Mouse (Mus musculus) midbrain, embryonic 16.5 days (tissue): ENCODE data around the gene Phf23. TPM values are rescaled to one million over a fixed set of nuclear protein-coding genes. Genes with fewer than 3 reads are reported as not detected.

ENCODE experiments used
- ATAC-seq: fragments of 200-750 bp; cut with Nextera tagmentation; 2 replicates; pipeline ENCODE4 v1.8.0; 2017; ENCODE audit warnings: moderate TSS enrichment
- H3K27ac ChIP-seq: fragments of 300-500 bp; sonication (generic); 2 replicates; pipeline ENCODE4 v1.5.1; 2014; ENCODE audit warnings: mild to moderate bottlenecking, low read length, mixed read lengths
- H3K27me3 ChIP-seq: fragments of 300-500 bp; sonication (generic); 2 replicates; pipeline ENCODE4 v1.6.1; 2014; ENCODE audit warnings: low read depth, low read length, mixed read lengths; ENCODE audit not compliant: control insufficient read depth, insufficient read depth
- H3K36me3 ChIP-seq: fragments of 300-500 bp; sonication (generic); 2 replicates; pipeline ENCODE4 v1.6.1; 2014; ENCODE audit warnings: mild to moderate bottlenecking, low read length, moderate library complexity, mixed read lengths; ENCODE audit not compliant: control insufficient read depth, insufficient read depth
- H3K4me1 ChIP-seq: fragments of 300-500 bp; sonication (generic); 2 replicates; pipeline ENCODE4 v1.6.1; 2014; ENCODE audit warnings: mild to moderate bottlenecking, low read length, mixed read lengths; ENCODE audit not compliant: control insufficient read depth, insufficient read depth
- H3K4me2 ChIP-seq: fragments of 300-500 bp; sonication (generic); 2 replicates; pipeline ENCODE4 v1.6.1; 2014; ENCODE audit warnings: mild to moderate bottlenecking, low read length, mixed read lengths
- H3K4me3 ChIP-seq: fragments of 300-500 bp; sonication (generic); 2 replicates; pipeline ENCODE4 v1.5.1; 2014; ENCODE audit warnings: low read depth, mild to moderate bottlenecking, low read length, moderate library complexity, mixed read lengths
- H3K9ac ChIP-seq: fragments of 300-500 bp; sonication (generic); 2 replicates; pipeline ENCODE4 v1.6.1; 2014; ENCODE audit warnings: low read depth, low read length, mixed read lengths
- H3K9me3 ChIP-seq: fragments of 300-500 bp; sonication (generic); replicated peaks from 2 replicates; pipeline ENCODE4 v1.6.1; 2014; ENCODE audit warnings: mild to moderate bottlenecking, low read length, mixed read lengths; ENCODE audit not compliant: control insufficient read depth, poor library complexity, severe bottlenecking
- WGBS: fragments of 180-500 bp; shearing (Covaris S2); extraction: QIAGEN DNeasy Blood & Tissue Kit; methylation state at CpG from one replicate; pipeline ENCODE4 v1.1.7; 2014; 5-methylcytosine and 5-hydroxymethylcytosine counted together
- polyA plus RNA-seq: library from polyadenylated mRNA; unstranded; fragments of >200 nt; fragmentation: Nextera tagmentation; extraction: Ambion mirVana; gene quantifications from 2 replicates; pipeline ENCODE4 v1.2.1, GENCODE M21; 2015

Phf23 gene
- polyA plus RNA-seq, 1 experiment from 2014 or later, result 51.2 TPM

DNA sequence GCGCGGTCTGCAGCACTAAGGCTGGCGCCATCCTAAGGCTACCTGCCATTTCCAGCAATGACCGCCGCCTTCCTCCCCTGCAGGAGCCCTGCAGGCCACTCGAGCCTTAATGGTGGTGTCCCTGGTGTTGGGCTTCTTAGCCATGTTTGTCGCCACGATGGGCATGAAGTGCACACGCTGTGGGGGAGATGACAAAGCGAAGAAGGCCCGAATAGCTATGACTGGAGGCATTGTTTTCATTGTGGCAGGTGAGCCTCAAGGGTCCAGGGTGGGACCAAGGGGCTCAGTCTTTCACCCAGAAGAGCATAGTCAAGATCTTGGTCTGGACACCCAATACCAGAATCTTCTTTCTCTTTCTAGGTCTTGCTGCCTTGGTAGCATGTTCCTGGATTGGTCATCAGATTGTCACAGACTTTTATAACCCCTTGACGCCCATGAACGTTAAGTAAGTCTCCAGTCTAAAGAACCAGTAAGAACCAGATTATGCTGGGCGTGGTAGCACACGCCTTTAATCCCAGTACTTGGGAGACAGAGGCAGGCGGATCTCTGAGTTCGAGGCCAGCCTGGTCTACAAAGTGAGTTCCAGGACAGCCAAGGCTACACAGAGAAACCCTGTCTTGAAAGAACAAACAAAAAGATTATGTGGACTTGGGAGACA lies 28.6 kb upstream of the Phf23 start:
- WGBS, result 40% methylated on average over 17 of the region's 17 CpGs
- peak overlapping the region; percentile 43 for H3K4me2 ChIP-seq
- H3K9me3 ChIP-seq, result no peaks in the 10 kb centered on the region
- H3K4me3 ChIP-seq, result peak overlapping the region; percentile 23; the same call in 1 of the 2 replicates
- H3K27me3 ChIP-seq, result peaks cover 51% of the 10 kb centered on the region
- no peak for ATAC-seq
- H3K4me1 ChIP-seq, result peaks cover 6% of the 10 kb centered on the region; the same call in 1 of the 2 replicates
- peak overlapping the region; percentile 36 for H3K9ac ChIP-seq
- peaks cover 14% of the 10 kb centered on the region for H3K36me3 ChIP-seq
- H3K27ac ChIP-seq, result no peak overlapping the region

DNA sequence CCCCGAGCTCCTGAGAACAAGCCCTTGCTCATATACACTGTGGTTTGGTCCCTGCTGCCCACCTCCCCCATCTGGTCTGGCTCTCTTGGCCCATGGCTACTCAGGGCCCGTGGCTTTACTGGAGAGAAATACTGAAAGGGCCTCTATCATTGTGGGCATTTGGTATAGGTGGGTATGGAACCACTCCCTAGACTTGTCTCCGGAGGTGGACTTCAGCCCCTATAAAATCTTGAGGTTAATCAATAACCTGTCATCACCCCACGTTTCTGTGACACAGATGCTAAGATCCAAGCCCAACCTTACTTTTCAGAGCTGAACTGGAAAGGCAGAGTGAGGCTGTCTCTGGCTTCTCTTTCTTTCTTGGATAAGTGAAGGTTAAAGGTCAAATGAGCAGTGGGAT lies 26.8 kb upstream of the Phf23 start:
- 92% methylated on average over 4 of the region's 4 CpGs for WGBS
- peaks cover 38% of the 10 kb centered on the region for H3K27me3 ChIP-seq

DNA sequence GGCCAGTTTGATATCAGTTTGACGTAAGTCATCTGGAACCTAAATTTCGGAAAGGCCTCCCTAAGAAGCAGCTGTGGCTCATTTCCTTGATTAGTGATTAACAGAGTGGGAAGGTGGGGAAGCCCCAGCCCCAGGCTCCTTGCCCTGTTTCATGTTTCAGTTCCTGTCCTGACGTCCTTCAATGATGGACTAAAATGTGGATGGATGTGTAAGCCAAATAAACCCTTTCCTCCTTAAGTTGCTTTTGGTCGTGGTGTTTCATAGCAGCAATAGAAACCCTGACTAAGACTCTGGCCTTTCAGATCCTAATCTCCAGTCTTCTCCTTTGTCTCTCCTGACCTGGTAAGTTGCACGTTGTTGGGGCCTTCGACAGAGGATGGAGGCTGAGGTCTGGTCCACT lies 25.4 kb upstream of the Phf23 start:
- Histone ChIP-seq H3K9me3 (no peaks in the 10 kb centered on the region), H3K4me1 (peaks cover 6% of the 10 kb centered on the region; the same call in 1 of the 2 replicates), H3K9ac (no peak overlapping the region), H3K27me3 (peaks cover 26% of the 10 kb centered on the region), H3K36me3 (peaks cover 26% of the 10 kb centered on the region), H3K4me3 (no peak overlapping the region), H3K27ac (no peak overlapping the region), H3K4me2 (no peak overlapping the region)
- WGBS, result 94% methylated on average over 6 of the region's 6 CpGs
- no peak for ATAC-seq

More for the DNA sequence above, 26.8 kb upstream of the Phf23 start:
- peaks cover 6% of the 10 kb centered on the region; the same call in 1 of the 2 replicates for H3K4me1 ChIP-seq
- H3K9ac ChIP-seq, result no peak overlapping the region
- no peaks in the 10 kb centered on the region for H3K9me3 ChIP-seq
- H3K4me3 ChIP-seq, result no peak overlapping the region
- no peak overlapping the region for H3K4me2 ChIP-seq
- ATAC-seq, result no peak
- H3K36me3 ChIP-seq, result peaks cover 20% of the 10 kb centered on the region
- no peak overlapping the region for H3K27ac ChIP-seq

DNA sequence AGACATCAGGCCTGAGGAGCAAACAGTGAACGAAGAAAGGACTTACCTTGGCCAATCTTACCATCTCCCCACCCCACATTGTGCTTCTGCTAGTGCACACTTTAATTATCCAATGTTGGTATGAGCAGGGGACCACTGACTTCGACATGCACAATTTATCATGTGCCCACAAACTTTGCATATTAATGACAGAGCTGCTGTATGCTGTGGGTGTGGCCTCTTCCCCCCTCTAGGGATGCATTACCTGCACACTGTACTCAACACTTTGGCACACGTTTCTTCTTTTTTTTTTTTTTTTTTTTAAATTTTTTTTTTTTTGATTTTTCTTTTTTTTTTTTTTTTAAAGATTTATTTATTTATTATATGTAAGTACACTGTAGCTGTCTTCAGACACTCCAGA lies 24.8 kb upstream of the Phf23 start:
- H3K4me2 ChIP-seq, result no peak overlapping the region
- peaks cover 23% of the 10 kb centered on the region for H3K27me3 ChIP-seq
- no peaks in the 10 kb centered on the region for H3K9me3 ChIP-seq
- no peak for ATAC-seq
- no peak overlapping the region for H3K27ac ChIP-seq
- H3K9ac ChIP-seq, result no peak overlapping the region
- peaks cover 27% of the 10 kb centered on the region for H3K36me3 ChIP-seq
- peaks cover 3% of the 10 kb centered on the region; the same call in 1 of the 2 replicates for H3K4me1 ChIP-seq
- WGBS, result 95% methylated on average over 3 of the region's 3 CpGs
- H3K4me3 ChIP-seq, result no peak overlapping the region

DNA sequence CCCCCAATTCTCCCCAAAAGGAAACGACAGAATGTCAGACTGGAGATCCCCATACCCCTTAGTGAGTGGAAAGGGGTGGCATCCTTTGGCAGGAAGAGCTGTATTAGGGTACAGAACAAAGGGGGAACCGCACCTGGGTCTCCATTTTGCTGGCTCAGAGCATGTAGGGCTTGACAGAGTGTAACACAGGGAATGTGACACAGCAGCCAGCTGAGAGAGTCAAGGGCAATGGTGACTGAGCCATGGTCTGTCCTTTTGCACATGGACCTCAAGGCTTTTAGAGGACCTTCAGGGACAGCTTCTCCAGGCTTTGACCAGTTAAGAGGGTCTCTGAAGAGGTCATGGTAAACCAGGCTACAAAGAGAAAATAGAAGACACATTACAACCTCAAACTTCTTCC lies 20.7 kb upstream of the Phf23 start:
- Histone ChIP-seq H3K4me2 (no peak overlapping the region), H3K36me3 (peaks cover 20% of the 10 kb centered on the region), H3K4me1 (peaks cover 10% of the 10 kb centered on the region), H3K27ac (no peak overlapping the region), H3K9ac (no peak overlapping the region), H3K9me3 (no peaks in the 10 kb centered on the region), H3K4me3 (no peak overlapping the region), H3K27me3 (no peaks in the 10 kb centered on the region)
- WGBS, result 95% methylated on average over 2 of the region's 2 CpGs
- ATAC-seq, result no peak

DNA sequence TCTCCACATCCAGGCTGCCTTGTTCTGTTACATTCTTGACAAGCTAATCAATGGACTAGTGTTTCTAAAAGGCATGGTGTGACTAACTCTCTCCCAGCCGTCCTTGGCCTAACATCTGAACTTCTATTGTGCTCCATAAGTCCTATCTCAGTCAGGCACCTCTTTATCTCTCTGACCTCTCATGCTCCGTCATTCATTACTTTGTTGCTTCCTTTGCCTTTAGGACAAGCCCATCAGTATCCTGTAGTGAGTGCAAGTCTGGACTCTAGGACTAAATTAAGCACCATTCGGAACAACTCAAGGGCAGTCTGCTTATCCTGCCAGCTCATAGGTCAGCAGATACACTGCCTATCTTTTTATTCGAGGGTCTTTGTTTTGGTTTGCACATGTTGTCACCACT lies 19.3 kb upstream of the Phf23 start:
- H3K36me3 ChIP-seq, result peaks cover 20% of the 10 kb centered on the region
- no peak for ATAC-seq
- no peak overlapping the region for H3K9ac ChIP-seq
- H3K9me3 ChIP-seq, result no peaks in the 10 kb centered on the region
- H3K4me3 ChIP-seq, result no peak overlapping the region
- H3K4me2 ChIP-seq, result no peak overlapping the region
- H3K27ac ChIP-seq, result no peak overlapping the region
- no peaks in the 10 kb centered on the region for H3K27me3 ChIP-seq
- 92% methylated on average over 4 of the region's 4 CpGs for WGBS
- H3K4me1 ChIP-seq, result peaks cover 10% of the 10 kb centered on the region

DNA sequence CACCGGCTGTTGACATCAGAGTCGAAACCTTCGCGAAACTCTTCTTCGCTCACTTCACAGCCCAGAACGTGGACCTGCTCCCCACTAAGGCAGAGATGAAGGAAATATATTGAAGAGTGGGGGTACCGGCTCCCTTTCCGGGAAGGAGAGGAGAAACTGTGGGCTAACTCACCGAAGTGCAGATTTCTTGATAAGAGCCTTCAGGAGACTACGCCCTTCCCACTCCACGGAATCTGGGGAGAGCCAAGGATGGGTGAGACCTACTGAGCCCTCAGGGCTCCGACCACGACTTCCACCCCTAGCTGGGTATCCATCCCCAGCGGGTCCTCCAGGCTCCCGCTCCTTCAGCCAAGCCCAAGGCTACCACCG lies 15.8 kb upstream of the Phf23 start:
- ATAC-seq, result no peak
- peaks cover 14% of the 10 kb centered on the region for H3K36me3 ChIP-seq
- H3K27me3 ChIP-seq, result no peaks in the 10 kb centered on the region
- H3K9me3 ChIP-seq, result no peaks in the 10 kb centered on the region
- 4% methylated on average over 16 of the region's 16 CpGs for WGBS
- peak overlapping the region; percentile 98 for H3K4me3 ChIP-seq
- peaks cover 26% of the 10 kb centered on the region for H3K4me1 ChIP-seq
- peak overlapping the region; percentile 99 for H3K9ac ChIP-seq
- peak overlapping the region; percentile 98 for H3K27ac ChIP-seq
- peak overlapping the region; percentile 92 for H3K4me2 ChIP-seq

DNA sequence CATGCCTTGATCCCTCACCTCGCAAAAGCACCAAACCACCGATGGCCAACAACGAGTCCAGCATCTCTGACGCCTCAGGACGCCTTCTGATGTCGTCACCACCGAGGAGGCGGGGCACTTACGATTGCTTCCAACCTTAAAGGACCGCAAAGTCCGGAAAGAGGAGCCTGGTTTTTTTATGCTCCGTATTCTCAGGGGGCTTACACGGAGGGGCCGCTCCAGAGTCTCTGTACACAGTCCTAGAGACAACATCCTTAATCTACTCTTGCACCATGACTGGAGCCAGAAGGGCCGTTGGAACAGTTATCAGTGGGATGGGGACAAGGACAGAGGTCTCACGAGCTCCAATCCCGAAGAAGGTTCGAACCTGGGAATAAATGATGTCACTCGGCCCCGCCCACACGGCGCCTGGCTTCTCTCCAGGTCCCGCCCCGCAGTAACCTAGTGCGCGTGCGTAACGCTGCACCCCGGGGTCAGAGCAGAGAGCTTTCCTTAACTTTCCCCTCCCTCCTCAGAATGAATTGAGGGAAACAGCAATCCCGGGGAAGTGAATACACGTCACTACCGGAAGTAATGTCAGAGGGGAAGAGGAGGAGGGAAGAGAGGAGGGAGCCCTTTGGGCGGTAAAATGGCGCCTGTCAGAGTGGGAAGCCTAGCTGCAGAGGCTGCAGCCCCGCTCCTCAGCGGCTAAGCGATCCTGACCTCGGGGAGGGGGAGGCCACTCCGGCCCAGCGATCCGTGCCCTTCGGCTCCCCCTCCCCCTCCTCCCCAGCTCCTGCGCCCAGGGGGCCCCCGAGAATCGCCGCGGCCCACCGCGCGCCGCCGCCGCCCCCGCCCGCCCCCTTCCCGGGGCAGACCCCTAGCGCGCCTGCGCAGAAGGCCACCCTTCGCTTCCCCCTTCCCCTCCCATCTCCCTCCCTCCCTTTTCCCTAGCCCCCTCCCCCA lies 15.1 kb upstream of the Phf23 start:
- Histone ChIP-seq H3K4me3 (peak overlapping the region; percentile 98), H3K27ac (peak overlapping the region; percentile 98), H3K4me1 (peaks cover 26% of the 10 kb centered on the region), H3K9ac (peak overlapping the region; percentile 99), H3K27me3 (no peaks in the 10 kb centered on the region), H3K4me2 (peak overlapping the region; percentile 92), H3K36me3 (peaks cover 18% of the 10 kb centered on the region), H3K9me3 (no peaks in the 10 kb centered on the region)
- ATAC-seq, result peak; percentile 92
- WGBS, result under 1% methylated on average over 43 of the region's 60 CpGs
